Mouse (Mus musculus): ENCODE data around the gene Il16.

DNA sequence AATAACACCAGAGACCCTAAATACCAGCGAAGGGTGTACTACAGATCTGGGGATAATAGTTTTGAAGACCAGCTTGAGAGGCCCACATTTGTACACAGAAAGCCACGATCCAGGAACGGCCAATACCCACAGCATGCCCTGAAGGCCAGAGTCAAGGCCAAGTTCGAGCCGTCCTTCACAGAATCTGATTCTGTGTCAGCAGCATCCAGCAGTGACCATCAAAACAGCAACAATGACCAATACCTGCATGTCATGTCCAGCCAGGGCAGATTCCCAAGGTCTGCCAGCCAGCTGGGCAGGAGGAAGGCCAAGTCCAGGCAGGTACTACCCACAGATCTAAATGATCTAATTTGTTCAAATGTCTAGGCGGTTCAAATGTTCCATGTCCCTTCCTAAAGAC is 122.9 kb downstream of the Il16 start:
- TF ChIP-seq CTCF (IDR thresholded peaks at IDR 0.05; ENCODE audit: low read depth) (no peak), EP300 (IDR thresholded peaks at IDR 0.05; ENCODE audit: low read depth) (no peak)
